Mouse (Mus musculus) neural tube, embryonic 12.5 days (tissue): ENCODE data around the gene Sprr2a2. TPM values are rescaled to one million over a fixed set of nuclear protein-coding genes. Genes with fewer than 3 reads are reported as not detected.
A peak's percentile ranks its signal among the peaks of the same experiment; 100 is the strongest.
"Not testable (repeated sequence)": the region's sequence is repeated elsewhere in the genome, so short reads cannot be mapped to it uniquely, and the experiment has no call there.

Source experiments
- ATAC-seq: fragments of 200-750 bp; cut with Nextera tagmentation; 2 replicates; pipeline ENCODE4 v1.8.0; 2017; ENCODE audit warnings: low read depth, mild to moderate bottlenecking, moderate TSS enrichment, moderate library complexity; ENCODE audit not compliant: low FRiP score
- H3K27ac ChIP-seq: fragments of 300-500 bp; sonication (generic); 2 replicates; pipeline ENCODE4 v1.5.1; 2016
- H3K27me3 ChIP-seq: fragments of 300-500 bp; sonication (generic); replicated peaks from 2 replicates; pipeline ENCODE4 v1.6.1; 2016; ENCODE audit warnings: mild to moderate bottlenecking
- H3K36me3 ChIP-seq: fragments of 300-500 bp; sonication (generic); 2 replicates; pipeline ENCODE4 v1.6.1; 2016; ENCODE audit warnings: mild to moderate bottlenecking
- H3K4me1 ChIP-seq: fragments of 300-500 bp; sonication (generic); 2 replicates; pipeline ENCODE4 v1.6.1; 2016
- H3K4me2 ChIP-seq: fragments of 300-500 bp; sonication (generic); replicated peaks from 2 replicates; pipeline ENCODE4 v1.6.1; 2016; ENCODE audit warnings: mild to moderate bottlenecking
- H3K4me3 ChIP-seq: fragments of 300-500 bp; sonication (generic); 2 replicates; pipeline ENCODE4 v1.5.1; 2016
- H3K9ac ChIP-seq: fragments of 300-500 bp; sonication (generic); 2 replicates; pipeline ENCODE4 v1.6.1; 2016; ENCODE audit warnings: mild to moderate bottlenecking
- H3K9me3 ChIP-seq: fragments of 300-500 bp; sonication (generic); 2 replicates; pipeline ENCODE4 v1.6.1; 2016; ENCODE audit warnings: mild to moderate bottlenecking
- WGBS: fragments of 180-500 bp; shearing (Covaris S2); methylation state at CpG from one replicate; pipeline ENCODE4 v1.1.7; 2016; 5-methylcytosine and 5-hydroxymethylcytosine counted together
- polyA plus RNA-seq: library from polyadenylated mRNA; unstranded; fragments of >200 nt; fragmentation: Nextera tagmentation; extraction: Ambion mirVana; gene quantifications from 2 replicates; pipeline ENCODE4 v1.2.1, GENCODE M21; 2016

Gene Sprr2a2
- polyA plus RNA-seq, 1 experiment from 2014 or later, result not detected

- H3K4me1 ChIP-seq, H3K4me3 ChIP-seq, H3K9ac ChIP-seq, H3K36me3 ChIP-seq, H3K4me2 ChIP-seq, ATAC-seq, H3K9me3 ChIP-seq, H3K27ac ChIP-seq, H3K27me3 ChIP-seq: not testable (repeated sequence)
- WGBS, result no CpG with 5 or more reads among the region's 1 CpGs
Measured at GRCm38 (mm10) chr3:92239197-92239596, 23.5 kb downstream of the Sprr2a2 start.

GRCm38 (mm10) chr3:92244833-92245232, 29.1 kb downstream of the Sprr2a2 start:
- not testable (repeated sequence) for H3K4me2 ChIP-seq, ATAC-seq, H3K4me3 ChIP-seq, H3K27ac ChIP-seq, H3K9me3 ChIP-seq, H3K4me1 ChIP-seq, H3K36me3 ChIP-seq, H3K9ac ChIP-seq, H3K27me3 ChIP-seq

- H3K4me3 ChIP-seq, H3K27me3 ChIP-seq, H3K36me3 ChIP-seq, H3K9ac ChIP-seq, ATAC-seq, H3K27ac ChIP-seq, H3K4me1 ChIP-seq, H3K4me2 ChIP-seq, H3K9me3 ChIP-seq: not testable (repeated sequence)
- WGBS, result no CpG with 5 or more reads among the region's 10 CpGs
Measured at GRCm38 (mm10) chr3:92246245-92246644, 30.5 kb downstream of the Sprr2a2 start.

GRCm38 (mm10) chr3:92248494-92248893, 32.8 kb downstream of the Sprr2a2 start:
- ATAC-seq, H3K4me3 ChIP-seq, H3K36me3 ChIP-seq, H3K9me3 ChIP-seq, H3K9ac ChIP-seq, H3K4me1 ChIP-seq, H3K27ac ChIP-seq, H3K27me3 ChIP-seq, H3K4me2 ChIP-seq: not testable (repeated sequence)

GRCm38 (mm10) chr3:92250450-92250849, 34.7 kb downstream of the Sprr2a2 start:
- not testable (repeated sequence) for ATAC-seq, H3K4me3 ChIP-seq
- 95% methylated on average over 2 of the region's 2 CpGs for WGBS

DNA sequence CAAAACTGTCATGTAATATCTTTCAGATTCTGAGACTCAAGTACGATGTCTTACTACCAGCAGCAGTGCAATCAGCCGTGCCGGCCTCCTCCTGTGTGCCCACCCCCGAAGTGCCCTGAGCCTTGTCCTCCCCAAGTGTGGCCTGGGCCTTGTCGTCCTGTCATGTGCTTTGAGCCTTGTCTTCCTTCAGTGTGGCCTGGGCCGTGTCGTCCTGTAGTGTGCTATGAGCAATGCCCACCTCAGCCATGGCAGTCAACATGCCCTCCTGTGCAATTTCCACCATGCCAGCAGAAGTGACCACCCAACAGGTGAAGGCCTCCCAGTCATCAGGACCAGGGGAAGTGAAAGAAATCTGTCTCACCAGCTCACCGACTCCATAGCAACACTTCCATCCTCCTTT, 38.1 kb downstream of the Sprr2a2 start:
- H3K4me2 ChIP-seq, H3K27ac ChIP-seq, H3K36me3 ChIP-seq, H3K9ac ChIP-seq, H3K9me3 ChIP-seq, H3K4me1 ChIP-seq, ATAC-seq, H3K27me3 ChIP-seq, H3K4me3 ChIP-seq: not testable (repeated sequence)
- no CpG with 5 or more reads among the region's 8 CpGs for WGBS

More at GRCm38 (mm10) chr3:92250450-92250849, 34.7 kb downstream of the Sprr2a2 start:
- not testable (repeated sequence) for H3K4me2 ChIP-seq, H3K27ac ChIP-seq, H3K9ac ChIP-seq, H3K36me3 ChIP-seq, H3K9me3 ChIP-seq, H3K27me3 ChIP-seq, H3K4me1 ChIP-seq

GRCm38 (mm10) chr3:92258526-92258925, 42.8 kb downstream of the Sprr2a2 start:
- H3K9me3 ChIP-seq, H3K4me2 ChIP-seq, H3K4me3 ChIP-seq, H3K27ac ChIP-seq, H3K27me3 ChIP-seq, H3K4me1 ChIP-seq, H3K36me3 ChIP-seq, H3K9ac ChIP-seq: not testable (repeated sequence)
- ATAC-seq, result peak; percentile 31

DNA sequence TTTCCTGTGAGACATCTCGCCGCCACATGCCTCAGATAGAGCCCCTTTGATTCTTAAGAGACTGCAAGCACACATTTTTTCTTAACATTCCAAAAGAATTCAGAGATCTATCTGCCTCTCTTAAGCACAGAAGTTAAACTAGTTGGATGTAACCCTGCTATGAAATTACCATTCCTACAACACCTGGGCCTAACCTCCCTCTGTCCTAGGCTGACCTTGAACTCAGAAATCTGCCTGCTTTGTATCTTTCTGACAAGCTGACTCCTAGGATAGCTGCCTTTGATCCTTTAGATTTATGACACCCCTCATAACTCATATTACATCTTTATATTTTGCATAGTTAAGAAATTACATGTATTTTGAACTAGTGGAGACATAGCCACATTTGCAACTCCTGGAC, 47.7 kb downstream of the Sprr2a2 start:
- not testable (repeated sequence) for H3K9me3 ChIP-seq, H3K27ac ChIP-seq, H3K27me3 ChIP-seq, H3K4me1 ChIP-seq, H3K36me3 ChIP-seq, H3K4me3 ChIP-seq, H3K9ac ChIP-seq, H3K4me2 ChIP-seq, ATAC-seq
- no CpG with 5 or more reads among the region's 2 CpGs for WGBS

DNA sequence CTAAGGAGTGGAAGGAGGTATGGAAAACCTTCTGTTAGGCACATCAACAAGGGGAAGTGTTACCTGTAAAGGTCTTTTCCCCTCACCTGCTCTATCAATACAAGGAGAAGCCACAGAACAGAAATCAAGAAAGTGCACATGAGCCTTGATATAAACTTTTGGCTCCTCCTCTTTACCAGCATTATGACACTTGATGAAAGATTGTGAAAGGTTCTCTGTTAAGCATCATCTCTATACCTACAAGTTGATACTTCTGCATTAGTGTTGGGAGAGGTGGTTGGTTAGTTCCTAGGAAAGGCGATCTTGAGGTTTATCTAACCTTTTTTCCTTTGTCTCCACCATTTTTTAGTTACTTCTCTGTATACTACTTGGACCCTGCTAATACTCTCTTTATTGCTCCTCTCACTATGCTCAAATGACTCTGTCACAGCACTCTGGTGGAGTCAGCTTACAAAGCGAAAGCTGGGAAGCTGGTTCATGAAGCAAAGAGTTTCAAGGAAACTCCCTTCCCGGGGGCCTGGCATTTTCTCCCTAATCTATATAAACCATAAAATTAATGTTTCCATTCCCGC, 55.8 kb downstream of the Sprr2a2 start:
- H3K27ac ChIP-seq, H3K4me3 ChIP-seq, ATAC-seq, H3K36me3 ChIP-seq, H3K4me1 ChIP-seq, H3K9ac ChIP-seq, H3K27me3 ChIP-seq, H3K9me3 ChIP-seq, H3K4me2 ChIP-seq: not testable (repeated sequence)
- WGBS, result no CpG with 5 or more reads among the region's 4 CpGs

DNA sequence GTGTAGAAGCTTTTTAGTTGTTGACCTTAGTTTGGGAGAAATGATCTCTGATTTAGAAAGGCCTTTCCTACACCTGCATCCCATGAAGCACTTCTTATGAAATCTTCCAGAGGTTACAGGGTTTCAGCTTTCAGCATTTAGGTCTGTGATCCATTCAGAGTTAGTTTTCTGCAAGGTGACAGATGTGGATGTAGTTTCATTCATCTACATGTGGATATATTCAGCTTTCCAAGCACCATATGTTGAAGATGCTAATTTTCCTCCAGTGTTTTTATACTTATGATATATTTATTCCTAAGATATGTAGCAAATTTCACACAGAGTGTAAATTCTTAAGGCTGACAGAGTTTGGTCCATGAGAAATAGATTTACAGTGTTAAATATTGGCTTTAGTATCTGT, 57.8 kb downstream of the Sprr2a2 start:
- H3K27ac ChIP-seq, ATAC-seq, H3K9ac ChIP-seq: not testable (repeated sequence)

GRCm38 (mm10) chr3:92274018-92274417, 58.3 kb downstream of the Sprr2a2 start:
- H3K36me3 ChIP-seq, H3K27me3 ChIP-seq, H3K4me1 ChIP-seq, H3K27ac ChIP-seq, H3K4me3 ChIP-seq, H3K4me2 ChIP-seq, H3K9ac ChIP-seq, H3K9me3 ChIP-seq, ATAC-seq: not testable (repeated sequence)
- WGBS, result no CpG with 5 or more reads among the region's 1 CpGs

More for the DNA sequence above, 57.8 kb downstream of the Sprr2a2 start:
- H3K36me3 ChIP-seq, H3K4me3 ChIP-seq, H3K4me1 ChIP-seq, H3K27me3 ChIP-seq, H3K4me2 ChIP-seq, H3K9me3 ChIP-seq: not testable (repeated sequence)

DNA sequence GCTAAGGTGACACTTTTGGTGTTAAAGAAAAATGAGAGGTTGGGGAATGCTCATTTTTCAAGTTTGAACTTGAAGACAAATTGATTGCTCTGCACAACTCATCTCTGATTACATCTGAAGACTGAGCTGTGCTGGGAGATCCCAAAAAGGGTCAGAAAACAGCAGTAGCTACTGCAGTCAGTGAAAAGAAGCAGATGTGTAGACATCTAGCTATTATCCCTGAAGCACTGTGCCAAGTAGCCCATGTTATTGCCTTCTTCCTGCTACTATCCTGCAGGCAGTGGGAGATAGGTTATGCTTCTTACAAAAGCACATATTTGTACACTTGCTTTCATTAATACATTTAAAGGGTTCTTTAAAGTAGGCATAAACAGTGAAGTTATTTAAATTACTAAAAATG, 63.9 kb downstream of the Sprr2a2 start:
- not testable (repeated sequence) for H3K9me3 ChIP-seq, H3K4me3 ChIP-seq, H3K27me3 ChIP-seq, H3K4me1 ChIP-seq, H3K9ac ChIP-seq, H3K27ac ChIP-seq, H3K36me3 ChIP-seq, H3K4me2 ChIP-seq, ATAC-seq

DNA sequence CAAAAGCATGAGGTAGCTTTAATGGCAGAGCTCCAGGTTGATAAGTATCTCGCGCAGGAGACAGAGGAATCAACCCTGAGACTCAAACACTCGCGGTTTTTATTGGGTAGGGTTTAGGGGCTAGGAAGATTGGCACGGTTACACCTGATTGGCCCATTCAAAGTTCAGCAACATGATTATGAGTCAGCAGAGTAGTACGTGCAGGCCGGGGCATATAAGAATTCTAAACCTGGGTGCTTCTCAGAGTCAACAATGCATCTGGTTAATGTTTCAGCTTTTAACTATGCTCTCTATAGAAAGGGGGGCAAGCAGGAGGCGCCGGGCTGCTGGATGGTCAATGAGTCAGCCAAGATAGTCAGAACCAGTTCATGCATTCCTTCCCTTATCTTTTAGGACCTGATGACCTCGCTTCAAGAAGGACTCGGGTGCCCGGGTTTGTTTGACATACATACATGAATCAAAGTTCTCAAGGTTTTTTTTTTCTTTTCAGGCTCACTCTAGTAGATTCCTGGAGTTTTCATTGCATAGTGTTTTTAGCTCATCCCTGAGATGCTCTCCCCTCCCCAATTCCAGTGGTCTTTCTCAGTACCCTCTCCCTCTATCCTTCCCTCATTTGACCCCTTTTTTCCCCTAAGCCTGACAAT, 65.4 kb downstream of the Sprr2a2 start:
- ATAC-seq, H3K27me3 ChIP-seq, H3K27ac ChIP-seq, H3K4me2 ChIP-seq, H3K4me1 ChIP-seq, H3K36me3 ChIP-seq, H3K9ac ChIP-seq, H3K9me3 ChIP-seq, H3K4me3 ChIP-seq: not testable (repeated sequence)
- 84% methylated on average over 5 of the region's 12 CpGs for WGBS
